Mouse (Mus musculus): ENCODE measurements at regions not wholly inside any gene's neighbourhood (a gene's known extent, or its start where the extent isn't known, plus 50 kb on each side); places are given as distances from the start of the nearest gene placed in this dataset.

GRCm38 (mm10) chr10:122291611-122292010, 156.7 kb upstream of the Avpr1a start:
- TF ChIP-seq CTCF (IDR thresholded peaks at IDR 0.05; ENCODE audit: low read depth) (no peak), EP300 (IDR thresholded peaks at IDR 0.05; ENCODE audit: low read depth) (no peak)

Measured in liver, postnatal 0 days (tissue).